Mouse (Mus musculus): ENCODE data around the gene Prkar2b.

DNA sequence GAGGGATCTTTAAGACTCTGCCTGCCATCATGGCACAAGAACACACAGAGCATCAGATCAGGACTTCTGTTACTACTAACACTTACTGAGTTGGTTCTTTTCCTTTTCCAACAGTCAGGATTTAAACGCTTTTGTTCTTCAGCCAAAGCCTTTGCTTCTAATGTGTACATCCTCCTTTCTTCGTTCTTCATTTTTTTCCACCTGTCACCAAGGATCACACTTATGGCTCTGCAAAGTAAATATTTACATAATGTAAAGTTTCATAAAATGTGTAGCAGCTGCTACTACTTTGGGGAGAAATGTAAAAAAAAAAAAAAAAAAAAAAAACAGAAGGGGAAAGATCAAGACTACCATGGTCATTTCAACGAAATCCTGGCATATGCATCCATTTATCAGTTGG, 132.6 kb downstream of the Prkar2b start:
- TF ChIP-seq CTCF (IDR thresholded peaks at IDR 0.05; ENCODE audit: low read depth, low read length), result no peak
- TF ChIP-seq EP300 (IDR thresholded peaks at IDR 0.05; ENCODE audit: insufficient read depth, low read depth, low read length), result no peak

Data from ES-Bruce4 (cell line).